Mouse (Mus musculus): Measurements from ENCODE around the gene Efcab11. TPM values are rescaled to one million over a fixed set of nuclear protein-coding genes. Genes with fewer than 3 reads are reported as not detected.

Efcab11 gene
- polyA plus RNA-seq, 1 experiment from 2014 or later: 22.1 TPM

DNA sequence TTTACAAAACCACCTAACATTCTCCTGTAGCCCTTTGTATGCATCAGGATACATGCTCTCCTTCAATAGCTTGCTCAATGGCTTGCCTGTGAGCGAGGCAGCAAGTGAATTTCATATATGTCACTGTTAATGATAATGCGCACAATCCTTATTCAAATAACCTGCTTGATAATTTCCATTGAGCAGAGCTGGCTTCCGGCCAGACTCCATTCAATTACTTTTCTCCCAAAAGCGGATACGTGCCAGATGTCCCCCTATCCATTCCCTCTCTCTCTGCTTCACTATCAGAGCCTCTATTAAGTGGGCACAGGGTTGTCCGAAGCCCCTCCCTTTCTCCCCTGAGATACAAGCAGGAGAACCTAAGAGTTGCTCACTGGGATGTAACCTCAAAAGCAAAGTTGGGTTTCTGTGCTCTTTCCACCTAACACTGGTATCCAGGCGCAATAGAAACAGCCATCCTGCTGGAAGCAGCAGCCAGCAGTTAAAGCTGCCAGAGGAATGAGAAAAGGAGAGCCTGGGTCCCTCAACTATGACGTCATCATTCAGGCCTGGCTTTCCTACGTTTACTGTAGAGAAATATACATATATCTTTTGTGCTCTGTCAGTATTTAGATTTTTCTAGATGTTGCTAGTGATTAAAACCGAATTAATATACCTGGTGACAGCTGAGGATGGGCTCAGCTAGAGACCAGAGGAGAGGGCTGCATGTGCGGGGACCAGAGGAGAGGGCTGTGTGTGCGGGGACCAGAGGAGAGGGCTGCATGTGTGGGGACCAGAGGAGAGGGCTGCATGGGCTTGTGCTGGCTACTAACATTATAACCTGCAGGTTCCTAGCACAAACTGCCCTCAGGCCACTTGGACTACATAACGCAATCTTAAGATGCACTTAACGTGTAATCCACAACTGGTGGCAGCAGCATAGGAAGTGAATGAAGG is 30.6 kb downstream of the Efcab11 start:
- H3K9ac ChIP-seq: no peak overlapping the region
- H3K4me2 ChIP-seq: no peak overlapping the region
- no peaks in the 10 kb centered on the region for H3K9me3 ChIP-seq (ENCODE audit: low read depth, low read length)
- H3K4me3 ChIP-seq (ENCODE audit: low read depth, low read length): no peak overlapping the region
- no peak overlapping the region for H3K27ac ChIP-seq (ENCODE audit: low read depth)
- 76% methylated on average over 14 of the region's 14 CpGs for WGBS
- H3K27me3 ChIP-seq (ENCODE audit: insufficient read depth, low read length): no peaks in the 10 kb centered on the region
- DNase-seq: no peak
- no peak for TF ChIP-seq CTCF (IDR thresholded peaks at IDR 0.05; ENCODE audit: low read depth)
- ATAC-seq (ENCODE audit: insufficient read depth): no peak
- H3K36me3 ChIP-seq (ENCODE audit: insufficient read depth): no peaks in the 10 kb centered on the region
- H3K4me1 ChIP-seq (ENCODE audit: insufficient read depth): no peaks in the 10 kb centered on the region

- Histone ChIP-seq H3K4me1 (ENCODE audit: insufficient read depth) (no peaks in the 10 kb centered on the region), H3K4me2 (no peak overlapping the region), H3K9ac (no peak overlapping the region), H3K27me3 (ENCODE audit: insufficient read depth, low read length) (no peaks in the 10 kb centered on the region), H3K4me3 (ENCODE audit: low read depth, low read length) (no peak overlapping the region), H3K27ac (ENCODE audit: low read depth) (no peak overlapping the region), H3K36me3 (ENCODE audit: insufficient read depth) (no peaks in the 10 kb centered on the region), H3K9me3 (ENCODE audit: low read depth, low read length) (no peaks in the 10 kb centered on the region)
- DNase-seq (no peak), ATAC-seq (ENCODE audit: insufficient read depth) (no peak)
- no peak for TF ChIP-seq CTCF (IDR thresholded peaks at IDR 0.05; ENCODE audit: low read depth)
- WGBS: 81% methylated on average over 2 of the region's 2 CpGs
These were observed 34.2 kb downstream of the Efcab11 start for GRCm38 (mm10) chr12:99849996-99850395.

- no peak for DNase-seq
- ATAC-seq (ENCODE audit: insufficient read depth): no peak
- no peak for TF ChIP-seq CTCF (IDR thresholded peaks at IDR 0.05; ENCODE audit: low read depth)
These were observed 39.3 kb downstream of the Efcab11 start for GRCm38 (mm10) chr12:99844951-99845350.

DNA sequence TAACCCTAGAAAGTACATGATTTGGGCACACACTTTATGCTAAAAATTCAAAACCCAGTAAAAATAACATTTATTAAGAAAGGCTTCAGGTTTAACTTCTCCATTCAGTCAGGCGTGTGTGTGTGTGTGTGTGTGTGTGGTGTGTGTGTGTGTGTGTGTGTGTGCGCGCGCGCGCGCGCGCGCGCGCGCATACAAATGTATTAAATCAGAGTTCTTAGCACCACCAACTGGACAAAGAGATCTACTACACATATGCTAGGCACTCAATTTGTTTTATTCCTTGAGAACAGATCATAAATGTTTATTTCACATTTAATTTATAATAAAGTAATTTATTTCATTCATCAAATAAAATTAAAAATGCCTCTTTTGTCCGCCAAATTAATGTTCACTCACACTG is 45.5 kb downstream of the Efcab11 start:
- H3K27me3 ChIP-seq (ENCODE audit: insufficient read depth, low read length): no peaks in the 10 kb centered on the region
- 0 out of 2 replicates have a peak, but pooled peaks have one; percentile 8 for TF ChIP-seq CTCF (IDR thresholded peaks at IDR 0.05; ENCODE audit: low read depth)
- H3K4me2 ChIP-seq: no peak overlapping the region
- WGBS: 87% methylated on average over 14 of the region's 14 CpGs
- peak; percentile 52 for DNase-seq
- no peak overlapping the region for H3K4me3 ChIP-seq (ENCODE audit: low read depth, low read length)
- H3K4me1 ChIP-seq (ENCODE audit: insufficient read depth): no peaks in the 10 kb centered on the region
- H3K36me3 ChIP-seq (ENCODE audit: insufficient read depth): no peaks in the 10 kb centered on the region
- no peak for ATAC-seq (ENCODE audit: insufficient read depth)
- H3K9me3 ChIP-seq (ENCODE audit: low read depth, low read length): no peaks in the 10 kb centered on the region
- no peak overlapping the region for H3K27ac ChIP-seq (ENCODE audit: low read depth)
- H3K9ac ChIP-seq: no peak overlapping the region

More at GRCm38 (mm10) chr12:99844951-99845350, 39.3 kb downstream of the Efcab11 start:
- Histone ChIP-seq H3K27ac (ENCODE audit: low read depth) (no peak overlapping the region), H3K4me2 (no peak overlapping the region), H3K9me3 (ENCODE audit: low read depth, low read length) (no peaks in the 10 kb centered on the region), H3K36me3 (ENCODE audit: insufficient read depth) (no peaks in the 10 kb centered on the region), H3K9ac (no peak overlapping the region), H3K4me3 (ENCODE audit: low read depth, low read length) (no peak overlapping the region), H3K4me1 (ENCODE audit: insufficient read depth) (no peaks in the 10 kb centered on the region), H3K27me3 (ENCODE audit: insufficient read depth, low read length) (no peaks in the 10 kb centered on the region)
- 77% methylated on average over 8 of the region's 8 CpGs for WGBS

DNA sequence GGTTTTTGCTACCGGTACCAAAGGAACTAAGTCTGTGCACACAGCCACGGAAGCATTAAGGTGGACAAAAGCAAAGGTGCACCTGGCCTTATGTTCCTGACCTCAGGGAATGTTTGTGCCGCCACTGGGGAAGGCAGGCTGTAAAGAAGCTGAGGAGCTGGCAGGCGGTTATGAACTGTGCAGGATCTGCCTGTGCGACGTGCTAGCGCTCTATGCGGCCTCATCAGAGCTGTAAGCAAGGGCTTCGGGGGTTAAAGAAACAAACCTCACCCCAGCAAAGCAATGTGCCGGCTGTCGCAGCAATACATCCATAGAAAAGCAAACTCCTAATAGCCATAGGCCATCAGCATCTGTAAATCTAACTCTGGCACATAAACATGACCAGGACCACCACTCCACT is 46.1 kb downstream of the Efcab11 start:
- no peaks in the 10 kb centered on the region for H3K27me3 ChIP-seq (ENCODE audit: insufficient read depth, low read length)
- DNase-seq: no peak
- no peak overlapping the region for H3K9ac ChIP-seq
- 78% methylated on average over 11 of the region's 11 CpGs for WGBS
- no peak overlapping the region for H3K4me3 ChIP-seq (ENCODE audit: low read depth, low read length)
- no peaks in the 10 kb centered on the region for H3K36me3 ChIP-seq (ENCODE audit: insufficient read depth)
- no peak for TF ChIP-seq CTCF (IDR thresholded peaks at IDR 0.05; ENCODE audit: low read depth)
- H3K4me2 ChIP-seq: no peak overlapping the region
- no peaks in the 10 kb centered on the region for H3K9me3 ChIP-seq (ENCODE audit: low read depth, low read length)
- ATAC-seq (ENCODE audit: insufficient read depth): no peak
- H3K27ac ChIP-seq (ENCODE audit: low read depth): no peak overlapping the region
- H3K4me1 ChIP-seq (ENCODE audit: insufficient read depth): no peaks in the 10 kb centered on the region

DNA sequence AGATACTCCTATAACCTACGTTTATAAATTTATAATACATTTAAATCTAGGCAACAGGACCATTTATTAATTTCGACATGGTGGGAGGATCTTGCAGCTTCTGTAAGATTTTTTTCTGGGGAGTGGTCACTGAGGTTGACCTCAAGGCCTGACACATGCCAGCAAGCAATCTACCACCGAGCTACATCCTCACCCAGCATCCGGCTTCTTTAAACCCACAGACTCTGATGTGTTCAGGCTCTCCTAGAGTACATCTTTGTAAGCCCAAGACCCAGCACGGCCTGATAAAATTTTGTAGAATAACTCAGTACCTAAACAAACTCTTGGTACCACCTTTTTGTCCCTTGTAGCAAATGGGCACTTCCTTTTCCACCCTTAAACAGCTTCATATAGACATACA is 46.7 kb downstream of the Efcab11 start:
- ATAC-seq (ENCODE audit: insufficient read depth): no peak
- TF ChIP-seq CTCF (IDR thresholded peaks at IDR 0.05; ENCODE audit: low read depth): no peak
- 82% methylated on average over 5 of the region's 5 CpGs for WGBS
- H3K4me3 ChIP-seq (ENCODE audit: low read depth, low read length): no peak overlapping the region
- no peaks in the 10 kb centered on the region for H3K4me1 ChIP-seq (ENCODE audit: insufficient read depth)
- H3K27me3 ChIP-seq (ENCODE audit: insufficient read depth, low read length): no peaks in the 10 kb centered on the region
- no peak overlapping the region for H3K9ac ChIP-seq
- no peaks in the 10 kb centered on the region for H3K36me3 ChIP-seq (ENCODE audit: insufficient read depth)
- no peak overlapping the region for H3K4me2 ChIP-seq
- H3K27ac ChIP-seq (ENCODE audit: low read depth): no peak overlapping the region
- no peak for DNase-seq
- H3K9me3 ChIP-seq (ENCODE audit: low read depth, low read length): no peaks in the 10 kb centered on the region

- Histone ChIP-seq H3K4me1 (ENCODE audit: insufficient read depth) (no peaks in the 10 kb centered on the region), H3K27me3 (ENCODE audit: insufficient read depth, low read length) (no peaks in the 10 kb centered on the region), H3K27ac (ENCODE audit: low read depth) (no peak overlapping the region), H3K9ac (no peak overlapping the region), H3K4me2 (no peak overlapping the region), H3K4me3 (ENCODE audit: low read depth, low read length) (no peak overlapping the region), H3K9me3 (ENCODE audit: low read depth, low read length) (no peaks in the 10 kb centered on the region), H3K36me3 (ENCODE audit: insufficient read depth) (no peaks in the 10 kb centered on the region)
- ATAC-seq (ENCODE audit: insufficient read depth): no peak
- WGBS: 74% methylated on average over 20 of the region's 20 CpGs
- no peak for TF ChIP-seq CTCF (IDR thresholded peaks at IDR 0.05; ENCODE audit: low read depth)
- DNase-seq: peak; percentile 54
These were observed 47.7 kb downstream of the Efcab11 start for GRCm38 (mm10) chr12:99836404-99837131.
